Mouse (Mus musculus) adrenal gland, postnatal 25 days (tissue): ENCODE results near the gene Dlx2. TPM values are rescaled to one million over a fixed set of nuclear protein-coding genes. Genes with fewer than 3 reads are reported as not detected.

Experiments used
- DNase-seq: peaks from one replicate; pipeline ENCODE4 v3.0.0; 2021; ENCODE audit warnings: mixed read lengths
- long read RNA-seq: library from polyadenylated mRNA; stranded (forward); transcript quantifications from one replicate; pipeline ENCODE4 v2.0.0, GENCODE M21; 2021
- total RNA-seq: library from RNA; stranded (reverse); gene quantifications from 2 replicates; pipeline ENCODE4 v1.2.3, GENCODE M21; 2021

Dlx2 gene
- 0.33 and 0.48 TPM in 2 replicates for total RNA-seq
- long read RNA-seq: 0 reads

- DNase-seq: no peak
Measured at GRCm38 (mm10) chr2:71546640-71547071, at the start of gene Dlx2. Gene Dlx2 (minus strand): TSS chr2:71546754.

GRCm38 (mm10) chr2:71594466-71594865 lies 47.9 kb upstream of the Dlx2 start:
- DNase-seq: peak; percentile 29

GRCm38 (mm10) chr2:71589114-71589513 lies 42.6 kb upstream of the Dlx2 start:
- no peak for DNase-seq

- no peak for DNase-seq
Measured at GRCm38 (mm10) chr2:71581488-71581887, 34.9 kb upstream of the Dlx2 start.

GRCm38 (mm10) chr2:71580632-71581466 lies 34.3 kb upstream of the Dlx2 start:
- peak; percentile 77 for DNase-seq

GRCm38 (mm10) chr2:71577059-71577458 lies 30.5 kb upstream of the Dlx2 start:
- DNase-seq: no peak

GRCm38 (mm10) chr2:71573736-71574135 lies 27.2 kb upstream of the Dlx2 start:
- no peak for DNase-seq

GRCm38 (mm10) chr2:71566466-71566865 lies 19.9 kb upstream of the Dlx2 start:
- DNase-seq: no peak

- no peak for DNase-seq
Measured at GRCm38 (mm10) chr2:71556071-71556470, 9.5 kb upstream of the Dlx2 start.

GRCm38 (mm10) chr2:71551704-71552103 lies 5.2 kb upstream of the Dlx2 start:
- no peak for DNase-seq

- no peak for DNase-seq
Measured at GRCm38 (mm10) chr2:71550330-71550729, 3.8 kb upstream of the Dlx2 start.

GRCm38 (mm10) chr2:71547829-71548228 lies 1.3 kb upstream of the Dlx2 start:
- peak; percentile 82 for DNase-seq

- DNase-seq: no peak
Measured at GRCm38 (mm10) chr2:71545882-71546639, 493 bp downstream of the Dlx2 start.

GRCm38 (mm10) chr2:71545401-71545881 lies 1.1 kb downstream of the Dlx2 start:
- DNase-seq: no peak

- no peak for DNase-seq
Measured at GRCm38 (mm10) chr2:71544391-71545285, 1.9 kb downstream of the Dlx2 start.

- DNase-seq: no peak
Measured at GRCm38 (mm10) chr2:71543948-71544347, 2.6 kb downstream of the Dlx2 start.

GRCm38 (mm10) chr2:71543531-71543930 lies 3.0 kb downstream of the Dlx2 start:
- DNase-seq: no peak

GRCm38 (mm10) chr2:71542816-71543301 lies 3.7 kb downstream of the Dlx2 start:
- peak; percentile 64 for DNase-seq

- DNase-seq: no peak
Measured at GRCm38 (mm10) chr2:71542227-71542815, 4.2 kb downstream of the Dlx2 start.

GRCm38 (mm10) chr2:71541418-71542226 lies 4.9 kb downstream of the Dlx2 start:
- DNase-seq: no peak
